Mouse (Mus musculus): ENCODE data around the gene Mroh3.

The Mroh3 gene

DNA sequence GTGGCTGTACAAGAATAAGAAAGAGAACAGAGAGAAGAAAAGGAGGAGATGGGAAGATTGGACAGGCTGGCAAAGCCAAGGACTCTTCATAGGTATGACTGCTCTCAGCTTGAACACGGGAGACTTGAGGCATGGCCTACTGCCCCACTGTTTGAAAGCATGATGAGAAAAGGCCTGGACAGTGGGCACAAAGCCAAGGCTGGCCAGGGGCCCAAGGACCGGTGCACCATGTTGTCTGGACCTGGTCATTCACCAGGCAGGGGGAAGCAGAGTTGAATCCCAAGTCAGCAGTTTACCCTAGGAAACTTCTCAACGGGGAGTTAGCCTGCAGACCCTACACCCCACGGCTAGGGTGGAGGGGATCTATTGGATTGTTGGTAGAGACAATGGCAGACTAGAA lies 15.2 kb upstream of the Mroh3 start:
- peak; percentile 19 to 47 for DNase-seq

DNA sequence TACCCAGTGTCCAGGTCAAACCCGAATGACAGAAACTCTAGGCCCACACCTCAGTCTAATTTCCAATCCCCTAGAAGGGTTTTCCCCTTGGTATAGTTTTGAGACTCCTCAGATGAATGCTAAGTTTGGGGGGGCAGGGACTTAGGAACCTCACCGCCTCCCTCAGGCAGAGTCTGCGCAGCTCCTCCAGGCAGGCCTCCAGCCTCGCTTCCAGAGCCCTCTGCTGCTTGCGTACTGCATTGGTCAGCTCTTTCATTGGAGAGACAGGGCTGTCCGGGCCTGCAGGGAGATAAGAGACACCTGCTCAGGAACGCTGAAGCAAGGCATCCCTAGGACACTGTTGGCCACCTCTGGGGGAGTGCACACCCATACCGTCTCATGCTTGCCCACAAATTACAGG lies 14.0 kb upstream of the Mroh3 start:
- no peak for DNase-seq

DNA sequence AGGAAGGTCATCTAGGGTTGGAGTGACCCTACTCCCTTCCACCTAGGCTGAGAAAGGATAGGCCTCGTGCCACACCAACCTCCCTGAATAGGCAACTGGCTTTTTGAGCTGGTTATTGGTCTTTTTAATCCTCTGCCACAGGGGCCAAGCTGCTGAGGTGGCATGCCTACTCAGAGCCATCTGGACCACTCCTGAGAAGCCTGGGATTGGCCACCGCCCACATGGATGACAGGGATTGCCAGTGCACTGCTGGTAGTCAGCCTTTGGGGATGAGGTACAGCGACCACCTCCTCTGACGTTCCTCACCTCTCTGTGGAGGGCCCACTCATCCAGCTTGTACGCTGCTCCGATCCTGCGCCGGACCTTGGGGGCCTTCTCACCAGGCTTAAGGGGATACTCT lies 13.2 kb upstream of the Mroh3 start:
- no peak for DNase-seq

DNA sequence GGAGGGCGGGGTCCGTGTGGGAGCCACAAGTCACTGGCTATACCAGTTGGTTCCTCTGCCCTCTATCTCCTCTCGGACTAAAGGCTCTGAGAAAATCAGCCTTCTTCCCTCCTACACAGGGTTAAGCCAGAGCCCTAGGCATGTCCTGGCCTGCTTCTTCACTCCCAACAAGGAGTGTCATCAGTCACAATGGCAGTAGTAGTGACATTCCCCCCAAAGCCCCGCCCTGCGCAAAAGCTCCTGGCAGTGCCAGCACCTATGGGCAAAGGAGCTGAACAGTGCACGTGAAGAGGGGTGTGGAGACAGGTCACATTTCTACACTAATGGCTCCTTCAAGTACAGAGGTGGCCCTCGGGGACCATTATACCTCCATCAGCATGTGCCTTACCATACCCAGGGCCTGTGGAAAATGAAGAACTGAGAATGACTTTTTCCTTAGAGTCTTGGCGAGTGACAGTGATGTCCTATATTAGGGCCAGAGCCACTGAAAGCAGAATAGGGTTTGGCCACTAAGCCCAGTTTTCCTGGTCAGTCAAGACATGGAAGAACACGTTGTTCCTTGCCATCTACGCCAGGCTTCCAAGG lies 11.2 kb upstream of the Mroh3 start:
- no peak for DNase-seq

DNA sequence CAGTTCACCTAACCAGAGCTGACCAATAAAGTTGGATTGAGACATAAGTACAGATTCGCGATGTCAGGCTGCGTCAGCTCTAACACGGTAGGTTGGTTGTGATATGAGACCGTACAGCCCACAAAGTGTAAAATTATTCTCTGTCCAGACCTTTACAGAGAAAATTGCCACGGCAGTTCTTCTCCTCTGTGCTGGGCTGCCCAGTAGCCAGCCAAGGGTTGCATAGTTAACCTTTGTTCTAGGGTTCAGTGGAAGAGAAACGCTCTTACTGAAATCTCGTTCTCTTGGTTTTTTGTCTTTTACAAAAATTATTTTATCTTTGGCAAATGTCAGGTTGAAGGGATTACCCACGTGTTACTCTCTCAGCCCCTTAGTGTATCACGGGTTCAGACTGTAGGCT lies 9.8 kb upstream of the Mroh3 start:
- no peak for DNase-seq

DNA sequence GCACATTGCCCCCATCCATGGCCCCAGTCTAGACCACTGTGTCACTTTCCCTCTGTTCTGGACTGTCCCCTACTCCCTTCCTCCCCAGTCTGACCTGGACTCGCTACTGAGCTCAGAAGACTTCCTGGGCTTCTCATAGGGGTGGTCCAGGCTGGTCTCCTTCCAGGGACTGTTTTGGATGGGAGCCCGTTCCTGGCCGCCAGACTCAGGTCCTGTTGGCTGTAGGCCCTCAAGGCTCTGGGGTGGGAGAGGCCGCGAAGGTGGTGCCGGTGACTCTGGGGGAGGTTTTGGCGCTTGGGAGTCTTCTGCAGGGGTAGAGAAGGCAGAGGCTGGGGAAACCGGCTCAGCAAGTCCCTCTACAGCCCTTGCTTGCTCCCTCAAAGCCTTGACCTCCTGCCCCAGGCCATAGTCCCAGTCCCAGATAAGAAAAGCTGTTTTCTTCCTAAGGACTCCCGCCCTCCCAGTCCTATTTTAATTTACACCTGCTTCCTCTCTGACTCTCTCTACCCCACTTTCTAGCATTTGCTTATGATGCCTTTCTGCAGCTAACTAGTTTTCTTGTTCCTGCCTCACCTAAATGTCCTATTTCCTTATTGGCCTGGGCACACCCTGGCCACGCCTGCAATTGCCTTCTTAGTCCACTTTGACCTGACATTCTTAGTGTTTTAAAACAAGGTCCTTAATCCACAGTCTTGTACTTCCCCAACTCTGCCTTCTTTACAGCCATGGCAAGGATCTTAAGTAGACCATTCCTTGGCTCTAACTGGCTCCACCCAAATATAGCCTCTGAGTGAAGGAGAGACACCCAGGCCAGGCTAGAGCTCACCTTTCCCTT lies 7.6 kb upstream of the Mroh3 start:
- no peak for DNase-seq

DNA sequence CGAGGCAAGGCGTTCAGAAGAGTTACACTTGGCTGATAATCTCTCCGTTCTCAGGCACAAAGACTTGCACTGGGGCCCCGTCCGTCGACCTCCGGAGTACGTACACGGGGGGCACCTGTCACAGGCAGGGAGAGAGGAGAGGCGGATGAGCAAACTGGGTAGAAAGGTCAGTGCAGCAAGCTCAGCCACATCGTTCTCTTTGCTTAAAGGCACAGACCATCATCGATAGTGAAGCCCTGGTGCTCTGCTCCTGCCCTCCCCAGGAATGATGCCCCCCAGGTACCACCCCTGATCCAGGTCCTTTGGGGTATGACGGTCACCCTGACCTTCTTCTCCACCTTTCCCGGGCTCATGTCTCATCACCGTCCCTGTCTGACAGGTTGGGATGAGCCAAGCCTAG lies 1.7 kb upstream of the Mroh3 start:
- DNase-seq: no peak

DNA sequence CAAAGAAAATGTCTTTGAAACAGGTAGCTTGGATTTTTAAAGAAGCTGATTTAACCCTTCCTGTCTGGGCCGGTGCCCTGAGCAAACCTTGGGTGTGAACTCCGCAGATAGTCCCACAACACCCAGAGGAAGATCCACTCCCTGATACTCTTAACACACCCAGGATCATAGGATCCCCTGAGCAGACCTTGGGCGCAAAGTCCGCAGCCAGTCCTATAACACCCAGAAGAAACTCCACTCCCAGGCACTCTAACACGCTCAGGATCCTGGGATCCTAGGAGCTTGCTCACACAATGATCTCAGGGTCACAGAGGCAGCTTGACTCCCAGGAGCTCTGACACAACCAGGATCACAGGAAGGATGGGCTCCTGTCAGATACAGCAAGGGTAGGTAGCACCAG lies 22.6 kb downstream of the Mroh3 start:
- no peak for DNase-seq

DNA sequence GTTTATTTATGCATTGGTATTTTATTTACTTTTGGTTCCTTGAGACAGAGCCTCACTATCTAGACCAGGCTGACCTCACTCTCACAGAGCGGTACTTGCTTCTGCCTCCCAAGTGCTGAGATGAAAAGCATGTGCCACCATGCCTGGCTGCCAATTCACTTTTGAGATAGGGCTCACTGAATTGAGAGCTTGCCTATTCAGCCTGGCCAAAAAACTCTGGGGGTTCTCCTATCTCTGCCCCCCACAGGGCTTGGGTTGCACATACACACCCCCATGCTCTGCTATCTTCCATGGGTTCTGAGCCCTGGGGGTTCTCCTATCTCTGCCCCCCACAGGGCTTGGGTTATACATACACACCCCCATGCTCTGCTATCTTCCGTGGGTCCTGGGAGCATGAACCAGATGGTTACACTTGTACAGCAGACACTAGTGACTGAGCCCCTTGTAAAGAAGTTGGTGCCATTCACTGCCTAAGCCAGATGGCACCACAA lies 33.1 kb downstream of the Mroh3 start:
- no peak for DNase-seq

DNA sequence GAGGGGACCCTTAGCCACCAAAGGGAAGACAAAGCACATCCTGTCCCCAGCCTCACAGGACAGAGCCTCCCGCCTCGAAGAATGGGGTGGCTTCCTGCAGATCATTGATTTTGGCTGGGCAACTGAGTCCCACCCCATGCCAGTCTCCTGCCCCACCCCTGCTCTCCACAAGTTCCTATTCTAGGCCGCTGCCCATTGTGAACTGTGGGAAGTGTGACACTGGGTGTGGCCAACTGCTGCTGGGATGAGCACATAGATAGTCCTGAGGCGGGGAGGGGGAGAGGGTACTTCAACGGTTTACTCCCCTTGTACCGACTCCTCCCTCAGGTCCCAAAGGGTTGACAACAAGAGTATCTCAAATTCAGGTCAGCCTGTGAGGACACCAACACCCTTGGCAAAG lies 33.9 kb downstream of the Mroh3 start:
- DNase-seq: no peak

DNA sequence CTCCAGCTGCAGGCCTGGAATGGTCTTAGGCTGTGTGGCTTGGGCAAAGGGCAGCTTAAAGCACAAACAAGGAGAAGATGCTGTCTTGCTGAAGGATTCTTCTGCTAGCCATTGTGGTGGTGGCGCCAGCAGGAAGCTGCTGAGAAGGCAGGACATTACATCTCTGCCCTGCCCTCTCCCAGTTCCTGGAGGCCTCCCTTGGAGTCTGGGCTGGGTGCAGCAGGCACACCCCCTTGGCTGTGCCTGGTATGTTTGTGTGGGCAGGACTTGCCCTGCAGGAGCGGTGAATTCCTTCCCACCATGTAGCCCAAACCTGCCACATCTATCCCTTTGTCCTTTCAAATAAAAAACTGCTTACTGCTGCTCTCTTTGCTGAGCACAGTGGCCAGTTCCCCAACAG lies 35.5 kb downstream of the Mroh3 start:
- DNase-seq: no peak

DNA sequence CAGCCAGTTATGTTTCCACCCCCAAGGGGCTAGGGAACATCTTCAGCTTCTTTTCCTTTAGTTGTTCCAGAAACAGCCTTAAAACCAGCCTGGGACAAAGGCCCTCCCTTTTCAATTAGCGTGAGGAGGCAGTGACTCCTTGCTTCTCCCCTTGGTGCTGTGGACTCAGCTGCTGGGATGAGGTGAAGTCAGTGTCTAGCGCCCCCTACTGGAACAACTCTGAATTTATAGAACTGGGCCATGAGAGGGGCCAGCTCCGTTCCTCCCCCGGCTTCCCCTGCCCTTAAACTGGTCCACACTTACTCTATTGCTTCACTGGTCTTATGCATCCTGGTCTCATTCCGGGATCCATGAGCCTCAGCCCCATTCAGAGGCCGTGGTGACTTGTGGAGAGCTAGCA lies 37.4 kb downstream of the Mroh3 start:
- peak; percentile 37 to 59 for DNase-seq

DNA sequence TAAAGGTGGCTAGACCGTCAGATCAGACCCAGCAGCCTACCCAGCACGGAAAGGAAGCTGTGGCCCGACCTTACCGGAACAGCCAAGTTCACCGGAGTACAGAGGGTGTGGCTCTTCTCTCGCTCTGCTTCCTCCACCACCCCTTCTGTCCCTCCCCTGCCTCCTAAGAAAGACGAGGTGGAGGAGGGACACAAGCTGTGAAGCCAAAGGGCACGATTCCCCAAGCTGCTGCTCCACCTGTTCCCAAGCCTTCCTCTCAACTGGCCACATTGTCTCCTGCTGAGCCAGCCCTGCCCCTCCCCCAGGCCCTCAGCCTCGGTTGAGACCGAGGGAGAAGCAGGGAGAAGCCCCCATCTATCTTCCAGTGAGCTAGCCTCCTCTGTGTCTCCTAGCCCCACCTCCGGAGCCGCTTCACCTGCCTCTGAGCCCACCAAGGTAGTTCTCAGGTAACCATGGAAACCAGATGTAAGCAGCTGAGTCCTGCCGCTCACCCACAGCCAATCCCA lies 38.5 kb downstream of the Mroh3 start:
- peak; percentile 25 to 42 for DNase-seq

DNA sequence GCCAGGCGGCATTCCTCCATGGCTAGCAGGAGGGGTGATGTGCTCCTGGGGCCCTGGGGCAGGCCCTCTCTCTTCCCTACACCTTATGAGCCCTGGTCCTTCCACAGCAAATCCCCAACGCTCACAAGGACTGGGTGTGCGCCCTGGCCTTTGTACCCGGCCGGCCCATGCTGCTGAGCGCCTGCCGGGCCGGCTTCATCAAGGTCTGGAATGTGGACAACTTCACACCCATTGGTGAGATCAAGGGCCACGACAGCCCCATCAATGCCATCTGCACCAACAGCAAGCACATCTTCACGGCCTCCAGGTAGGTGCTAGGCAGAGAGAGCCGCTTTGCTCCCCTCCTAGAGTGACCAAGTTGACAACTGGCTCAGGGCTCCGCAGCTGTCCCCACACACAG lies 39.9 kb downstream of the Mroh3 start:
- no peak for DNase-seq

DNA sequence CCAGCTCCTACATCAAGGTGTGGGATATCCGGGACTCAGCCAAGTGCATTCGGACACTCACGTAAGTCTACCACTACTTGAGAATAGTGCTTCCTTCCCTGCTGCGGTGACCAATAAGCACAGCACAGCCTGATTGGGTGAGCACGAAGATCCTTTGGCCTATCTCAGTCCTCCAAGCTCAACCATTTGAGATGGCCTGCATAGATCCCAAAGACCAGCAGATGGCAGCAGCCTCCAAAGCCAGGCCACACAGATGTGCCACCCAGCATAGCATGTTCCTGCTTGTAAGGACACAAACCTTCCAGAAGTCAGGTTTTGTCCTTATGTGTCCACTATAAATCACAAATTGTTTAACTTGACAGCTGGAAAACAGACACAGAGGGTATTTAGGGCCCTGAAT lies 42.5 kb downstream of the Mroh3 start:
- DNase-seq: peak; percentile 79 to 85

DNA sequence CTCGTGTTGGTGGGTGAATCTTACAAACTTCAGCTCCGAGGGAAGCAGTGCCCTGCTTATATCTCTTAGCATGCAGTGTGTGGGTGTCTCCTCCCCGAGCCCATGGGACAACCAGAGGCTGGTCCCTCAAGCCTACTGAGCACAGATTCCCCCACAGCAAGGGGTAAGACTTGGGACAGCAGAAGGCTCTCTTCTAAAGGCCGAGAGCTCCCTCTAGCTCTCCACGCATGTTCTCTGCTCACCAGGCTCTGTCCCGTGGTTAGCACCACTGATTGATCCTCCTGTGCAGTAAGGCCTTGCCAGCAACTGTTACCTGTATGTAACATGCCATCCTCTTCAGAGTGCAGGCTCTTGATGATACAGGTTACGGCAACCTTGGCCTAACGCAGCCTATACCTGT lies 45.0 kb downstream of the Mroh3 start:
- DNase-seq: peak; percentile 27 to 44

DNA sequence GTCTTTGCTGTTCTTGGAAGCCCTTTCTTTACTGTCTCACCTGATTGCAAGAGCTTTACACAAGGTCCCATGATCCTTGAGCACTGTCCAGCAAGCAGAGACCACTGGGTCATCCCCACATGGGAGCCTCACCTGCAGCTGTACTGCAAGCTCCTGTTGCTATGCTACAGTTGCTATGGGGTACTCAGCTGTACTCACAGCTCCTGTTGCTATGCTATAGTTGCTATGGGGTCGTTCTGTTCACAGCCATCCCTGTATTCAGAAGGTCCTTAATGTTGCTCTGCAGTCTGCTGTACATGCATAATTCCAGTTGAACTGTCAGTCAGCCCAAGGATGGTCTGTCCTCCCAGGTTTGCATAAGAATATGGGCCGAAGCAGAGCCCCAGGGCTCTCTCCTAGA lies 47.2 kb downstream of the Mroh3 start:
- no peak for DNase-seq

DNA sequence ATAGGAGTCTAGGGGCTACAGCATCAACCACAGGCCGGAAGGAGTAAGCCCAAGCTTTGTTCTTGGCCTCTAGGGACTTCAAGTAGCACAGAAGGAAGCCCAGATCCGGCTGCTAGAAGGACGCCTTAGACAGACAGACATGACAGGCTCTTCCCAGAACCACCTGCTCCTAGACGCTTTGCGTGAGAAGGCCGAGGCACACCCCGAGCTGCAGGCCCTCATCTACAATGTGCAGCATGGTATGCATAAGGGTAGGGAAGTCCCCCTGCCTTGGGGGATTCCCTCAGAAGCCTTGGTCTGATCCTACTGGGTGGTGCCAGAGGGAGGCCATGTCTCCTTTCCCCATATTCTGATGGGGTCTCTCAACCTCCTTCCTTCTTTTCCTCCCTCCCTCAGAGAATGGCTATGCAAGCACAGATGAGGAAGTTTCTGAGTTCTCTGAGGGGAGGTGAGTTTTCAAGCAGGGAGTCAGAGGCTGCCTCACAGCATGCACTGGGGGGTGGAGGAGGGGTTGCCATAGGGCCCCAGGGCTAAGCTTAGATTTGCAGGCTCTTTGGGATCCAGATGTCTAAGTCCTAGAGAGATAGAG lies 51.2 kb downstream of the Mroh3 start:
- no peak for DNase-seq

DNA sequence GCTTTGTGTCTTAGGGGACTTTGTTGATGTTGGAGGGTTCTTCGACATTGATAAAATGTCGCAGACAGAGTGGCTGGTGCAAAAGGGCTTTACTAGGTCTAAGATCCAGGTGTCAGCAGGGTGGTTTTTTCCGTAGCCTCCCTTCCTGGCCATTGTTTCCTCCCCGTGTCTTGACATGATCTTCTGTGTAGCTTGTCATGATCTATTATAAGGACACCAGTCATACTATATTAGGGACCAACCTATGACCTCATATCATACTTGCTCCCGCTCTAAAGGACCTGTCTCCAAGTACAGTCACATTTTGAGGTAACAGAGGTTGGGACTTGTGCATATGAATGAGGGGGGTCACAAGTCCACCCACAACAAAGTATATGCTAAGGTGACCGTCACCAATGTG lies 51.7 kb downstream of the Mroh3 start:
- no peak for DNase-seq

DNA sequence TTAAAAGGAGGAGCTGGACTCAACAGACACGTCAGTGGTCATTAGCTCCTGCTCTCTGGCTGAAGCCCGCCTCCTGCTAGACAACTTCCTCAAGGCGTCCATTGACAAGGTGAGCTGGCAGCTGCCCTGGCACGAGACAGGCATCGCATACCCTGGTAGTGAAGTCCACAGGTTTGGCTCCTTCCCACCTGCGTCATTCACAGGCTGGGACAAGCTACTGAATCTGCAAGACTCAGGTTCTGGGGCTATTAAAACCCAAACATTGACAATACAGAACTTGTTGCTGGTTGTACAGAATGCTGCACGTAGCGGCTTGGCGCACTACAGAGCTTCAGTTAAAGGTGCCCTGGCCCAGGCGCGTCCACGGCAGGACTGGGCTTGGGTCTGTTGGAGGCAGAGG lies 52.3 kb downstream of the Mroh3 start:
- DNase-seq: no peak

DNA sequence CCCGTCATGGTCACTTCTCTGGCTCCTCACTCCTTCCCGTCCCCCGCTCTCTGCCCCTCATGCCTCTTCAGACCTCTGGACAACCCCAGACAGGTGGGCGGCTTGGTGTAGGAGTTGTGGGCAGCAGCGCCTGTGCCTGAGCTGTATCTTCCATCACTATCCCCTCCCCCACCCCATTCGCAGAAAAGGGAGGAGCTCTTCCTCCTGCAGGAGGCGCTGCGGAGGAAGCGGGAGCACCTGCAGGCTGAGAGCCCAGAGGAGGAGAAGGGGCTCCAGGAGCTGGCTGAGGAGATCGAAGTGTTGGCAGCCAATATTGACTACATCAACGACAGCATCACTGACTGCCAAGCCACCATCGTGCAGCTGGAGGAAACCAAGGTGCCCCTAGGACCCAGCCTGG lies 52.8 kb downstream of the Mroh3 start:
- DNase-seq: no peak

DNA sequence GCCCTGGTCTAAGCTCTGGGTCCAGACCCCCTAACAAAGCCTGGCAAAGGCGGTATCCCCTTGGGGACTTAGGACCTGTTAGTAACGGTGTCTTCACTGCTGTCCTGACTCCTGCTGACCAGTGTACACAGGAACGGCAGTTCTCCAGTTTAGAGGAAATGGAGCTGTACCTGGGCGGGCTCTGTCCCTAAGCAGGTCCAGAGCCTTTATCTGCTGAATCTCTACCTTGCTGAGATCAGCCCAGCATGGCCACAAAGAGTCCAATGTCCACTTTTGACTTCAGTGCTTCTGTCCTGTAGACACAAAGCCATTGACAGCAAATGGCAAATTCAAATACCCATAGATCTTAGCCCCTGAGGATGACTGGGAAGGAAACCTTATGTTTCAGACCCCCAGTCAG lies 55.7 kb downstream of the Mroh3 start:
- DNase-seq: no peak

DNA sequence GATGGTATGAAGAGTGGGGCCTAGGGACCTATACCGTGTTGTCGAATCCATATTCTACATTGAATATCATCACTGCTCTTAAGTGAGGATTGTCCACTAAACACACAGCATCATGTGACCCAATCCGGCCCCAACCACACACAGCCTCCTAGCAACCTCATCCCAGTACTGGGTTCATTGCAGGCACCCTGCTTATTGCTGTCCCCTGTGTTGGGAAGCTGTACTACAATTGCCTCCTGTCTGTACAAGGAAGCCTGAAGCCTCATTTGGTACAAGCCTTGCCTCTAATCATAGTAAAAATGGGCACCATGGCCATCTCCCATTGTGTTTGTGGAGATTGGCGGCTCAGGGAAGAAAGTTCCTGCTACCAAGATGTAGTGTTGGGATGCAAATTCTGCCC lies 56.3 kb downstream of the Mroh3 start:
- DNase-seq: no peak

DNA sequence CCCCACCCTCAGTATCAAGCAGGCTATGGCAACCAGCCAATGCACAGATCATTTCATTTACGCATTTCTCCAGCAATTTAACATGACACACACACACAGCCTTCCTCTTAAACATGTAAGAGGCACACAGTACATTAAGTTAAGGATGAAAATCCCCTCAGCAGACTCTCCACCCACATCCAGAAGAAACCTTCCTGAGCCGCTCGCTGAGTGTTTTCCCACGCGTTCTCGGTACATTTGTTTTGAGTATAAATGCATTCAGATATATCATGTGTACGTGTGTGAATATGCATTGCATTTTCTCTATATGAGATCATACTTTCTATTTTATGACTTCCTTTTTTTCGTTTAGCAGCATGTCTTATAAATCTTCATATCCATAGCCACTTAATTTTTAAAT lies 61.3 kb downstream of the Mroh3 start:
- DNase-seq: no peak

All from cerebellum, postnatal 25 days (tissue).